Mouse (Mus musculus) thymus, postnatal 0 days (tissue): ENCODE measurements around the gene Neu2. TPM values are rescaled to one million over a fixed set of nuclear protein-coding genes. Genes with fewer than 3 reads are reported as not detected.

ENCODE experiments used
- DNase-seq: peaks from one replicate; pipeline ENCODE4 v3.0.0-alpha.2; 2015; ENCODE audit warnings: low spot score
- polyA plus RNA-seq: library from polyadenylated mRNA; unstranded; fragments of >200 nt; fragmentation: Nextera tagmentation; extraction: Ambion mirVana; gene quantifications from 2 replicates; pipeline ENCODE4 v1.2.1, GENCODE M21; 2015

Gene Neu2
- polyA plus RNA-seq, 1 experiment from 2014 or later: 6.2 TPM

DNA sequence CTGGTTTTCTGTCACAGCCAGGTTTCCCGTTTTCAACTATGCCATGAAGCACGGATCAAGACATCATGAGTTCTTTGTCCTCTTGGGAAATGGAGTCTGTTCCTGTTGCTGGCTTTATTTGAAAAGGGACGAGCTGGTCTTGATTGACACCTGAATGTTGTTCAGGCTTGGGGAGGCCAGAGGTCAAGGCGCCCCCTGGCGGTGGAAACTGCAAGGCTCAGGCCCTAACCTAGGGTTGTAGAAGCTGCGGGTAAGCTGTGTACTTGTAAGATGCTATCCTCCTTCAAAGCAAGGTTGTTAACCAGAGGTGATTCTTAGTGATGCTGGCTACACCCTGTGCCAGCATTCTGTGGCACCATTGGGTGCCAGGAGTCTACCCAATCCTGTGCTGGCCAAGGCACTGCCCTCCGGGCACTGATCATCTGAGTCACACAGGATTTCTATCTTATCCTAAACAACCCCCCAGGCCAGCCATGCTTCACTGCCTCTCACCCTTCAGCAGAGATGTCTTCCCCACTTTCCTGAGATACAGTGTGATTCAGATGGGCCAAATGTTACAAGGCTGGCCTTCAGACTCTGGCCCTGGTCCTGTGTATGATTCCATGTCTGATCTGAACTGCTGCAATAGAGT lies 98.8 kb downstream of the Neu2 start:
- peak; percentile 75 for DNase-seq

GRCm38 (mm10) chr1:87614576-87615295 lies 105.0 kb downstream of the Neu2 start:
- DNase-seq: no peak

DNA sequence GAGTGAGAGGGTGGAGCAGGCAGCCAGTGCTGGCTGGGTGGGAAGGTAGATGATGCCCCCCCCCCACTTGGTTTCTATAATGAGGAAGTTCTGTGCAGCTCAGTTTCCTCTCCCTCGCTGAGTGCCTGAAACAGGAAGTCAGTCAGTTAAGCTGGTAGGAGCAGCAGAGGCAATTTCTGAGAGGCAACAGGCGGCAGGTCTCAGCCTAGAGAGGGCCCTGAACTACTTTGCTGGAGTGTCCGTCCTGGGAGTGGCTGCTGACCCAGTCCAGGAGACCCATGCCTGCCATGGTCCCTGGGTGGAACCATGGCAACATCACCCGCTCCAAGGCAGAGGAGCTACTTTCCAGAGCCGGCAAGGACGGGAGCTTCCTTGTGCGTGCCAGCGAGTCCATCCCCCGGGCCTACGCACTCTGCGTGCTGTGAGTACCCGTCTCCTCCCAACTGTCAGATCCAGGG lies 110.6 kb downstream of the Neu2 start, which contains the start of gene Inpp5d:
Inpp5d (plus strand) TSS at position 102 of the 458 bp plus-strand sequence.
- DNase-seq: peak; percentile 78

GRCm38 (mm10) chr1:87620693-87621092 lies 111.0 kb downstream of the Neu2 start:
- DNase-seq: no peak

- DNase-seq: peak; percentile 39
These were observed 111.6 kb downstream of the Neu2 start for GRCm38 (mm10) chr1:87621146-87621857.

- peak; percentile 69 for DNase-seq
These were observed 112.2 kb downstream of the Neu2 start for GRCm38 (mm10) chr1:87621858-87622279.

- no peak for DNase-seq
These were observed 114.4 kb downstream of the Neu2 start for GRCm38 (mm10) chr1:87623977-87624666.

GRCm38 (mm10) chr1:87624826-87625225 lies 115.1 kb downstream of the Neu2 start:
- no peak for DNase-seq

GRCm38 (mm10) chr1:87625254-87626025 lies 115.8 kb downstream of the Neu2 start:
- DNase-seq: no peak

DNA sequence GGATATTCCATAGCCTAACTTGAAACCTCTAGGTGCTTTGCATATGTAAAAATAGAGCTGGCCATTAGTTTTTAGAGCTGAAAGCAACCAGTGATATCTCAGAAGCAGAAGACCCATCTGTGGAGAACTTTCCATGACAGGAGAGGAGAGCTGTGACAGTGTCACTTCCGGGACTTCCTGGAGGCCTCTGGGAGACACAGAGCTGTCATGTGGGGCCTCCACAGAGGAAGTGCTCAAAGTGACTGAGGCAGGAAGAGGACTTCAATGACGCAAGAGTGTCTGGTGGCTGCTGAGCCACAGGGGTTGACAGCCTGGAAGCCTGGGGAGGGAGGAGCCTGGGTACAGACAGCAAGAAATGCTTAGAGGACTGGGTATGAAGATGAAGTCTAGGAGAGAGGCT lies 116.7 kb downstream of the Neu2 start:
- peak; percentile 91 for DNase-seq

DNA sequence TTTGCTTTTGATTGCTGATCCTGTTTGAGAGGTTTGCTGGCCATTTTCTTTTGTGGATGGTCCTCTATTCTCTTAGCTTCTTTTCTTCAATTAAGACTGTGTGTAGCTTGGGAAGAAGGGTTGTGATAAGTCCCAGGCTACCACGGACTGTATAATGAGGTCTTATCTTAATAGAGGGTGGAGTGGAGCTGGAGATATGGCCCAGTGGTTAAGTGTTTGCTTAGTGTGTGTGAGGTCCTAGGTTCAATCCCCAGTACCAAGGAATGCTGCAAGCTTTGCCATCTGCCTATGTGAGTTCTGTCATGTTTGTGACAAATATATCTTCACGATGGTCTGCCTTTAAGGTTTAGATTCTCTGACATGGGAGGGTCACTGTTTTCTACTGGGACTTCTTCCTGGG lies 118.4 kb downstream of the Neu2 start:
- DNase-seq: no peak

DNA sequence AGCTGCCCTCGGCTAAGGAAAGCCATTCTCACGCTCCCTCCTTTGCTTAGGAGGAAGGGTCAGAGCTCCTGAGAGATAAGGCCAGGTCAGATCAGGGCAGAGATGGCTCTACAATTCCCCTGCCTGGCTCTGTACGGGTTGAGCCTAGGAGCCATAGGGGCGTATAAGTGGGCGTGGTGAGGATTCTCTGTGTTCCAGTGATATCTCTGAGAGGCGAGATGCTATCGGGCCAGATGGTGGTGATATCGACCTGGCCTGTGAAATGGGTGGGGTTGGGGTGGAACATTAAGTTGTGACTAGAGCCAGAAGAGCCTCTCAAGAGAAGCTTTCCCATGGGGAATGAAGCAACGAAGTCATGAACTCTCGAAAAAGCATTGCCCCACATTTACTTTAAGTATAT lies 121.9 kb downstream of the Neu2 start:
- no peak for DNase-seq

DNA sequence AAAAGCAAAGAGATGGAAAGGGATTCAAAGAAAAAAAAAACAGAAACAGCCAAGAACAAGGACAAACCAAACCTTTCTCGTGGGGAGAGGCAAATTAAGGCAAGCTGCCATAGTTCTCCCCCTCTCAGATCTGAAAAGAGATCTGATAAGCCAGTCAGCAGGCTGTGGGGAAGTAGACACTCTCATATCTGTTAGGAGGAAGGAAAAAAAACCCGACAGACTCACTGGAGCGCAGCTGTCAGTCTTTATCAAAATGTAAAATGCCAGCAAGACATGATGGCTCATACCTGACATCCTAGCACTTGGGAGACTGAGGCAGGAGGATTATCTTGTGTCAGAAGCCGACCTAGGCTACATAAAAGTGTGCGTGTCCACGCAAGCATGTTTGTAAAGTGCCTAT lies 122.5 kb downstream of the Neu2 start:
- no peak for DNase-seq

DNA sequence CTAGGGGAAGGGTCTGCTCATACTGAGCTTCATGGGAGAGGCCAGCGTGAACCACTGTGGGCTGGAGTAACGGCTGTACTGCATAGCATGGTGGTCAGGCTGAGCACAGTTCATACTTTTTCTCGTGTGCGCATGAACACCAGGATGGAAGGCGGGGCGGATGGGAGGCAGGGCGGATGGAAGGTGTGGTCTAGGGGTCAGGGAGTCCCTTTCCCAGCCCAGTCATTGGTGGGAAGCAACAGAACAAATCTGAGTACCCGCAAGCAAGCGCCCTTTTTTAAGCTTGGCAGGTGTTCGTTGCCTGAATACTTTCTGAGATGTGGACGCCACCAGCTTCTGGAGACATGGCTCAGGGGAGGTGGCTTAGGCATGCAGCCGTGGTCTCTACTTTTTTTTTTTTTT lies 127.0 kb downstream of the Neu2 start:
- no peak for DNase-seq

DNA sequence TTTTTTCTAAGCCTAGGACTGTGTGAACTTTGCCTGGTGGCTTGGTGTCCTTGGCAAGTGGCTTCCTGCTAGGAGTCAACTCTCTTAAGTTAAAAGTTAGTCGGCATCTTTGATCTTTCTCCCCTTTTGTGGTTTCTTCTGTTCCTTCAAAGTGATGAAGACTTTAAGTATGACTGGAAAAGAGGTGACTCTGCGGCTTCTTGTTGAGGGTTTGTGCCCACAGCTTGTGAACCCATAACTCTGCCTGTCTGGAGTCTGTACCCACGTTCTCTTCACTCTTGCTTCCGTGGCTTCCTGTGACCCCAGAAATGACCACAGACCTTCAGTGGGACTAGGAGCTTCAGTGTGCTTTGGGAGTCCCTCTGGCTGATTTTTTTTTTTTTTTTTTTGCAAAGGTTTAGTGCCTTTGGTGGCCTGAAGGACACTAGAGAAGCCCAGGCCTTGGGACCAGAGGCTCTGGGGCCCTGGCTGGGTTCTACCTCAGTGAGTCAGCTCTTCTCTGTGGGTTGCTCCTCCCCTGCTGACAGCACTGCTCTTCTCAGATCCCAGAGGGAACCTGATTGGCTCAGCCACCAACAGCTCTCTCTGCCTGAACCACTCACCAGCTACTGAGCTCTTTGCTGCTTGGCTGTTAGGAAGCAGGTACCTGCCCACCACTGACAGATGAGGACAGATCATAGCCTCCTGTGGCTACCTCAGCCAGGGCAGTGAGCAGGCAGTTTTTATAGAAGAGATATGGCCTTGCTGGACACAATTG lies 127.6 kb downstream of the Neu2 start:
- DNase-seq: peak; percentile 90

- no peak for DNase-seq
These were observed 128.3 kb downstream of the Neu2 start for GRCm38 (mm10) chr1:87637878-87638600.

- no peak for DNase-seq
These were observed 130.0 kb downstream of the Neu2 start for GRCm38 (mm10) chr1:87639724-87640123.

GRCm38 (mm10) chr1:87640165-87640661 lies 130.5 kb downstream of the Neu2 start:
- DNase-seq: no peak

DNA sequence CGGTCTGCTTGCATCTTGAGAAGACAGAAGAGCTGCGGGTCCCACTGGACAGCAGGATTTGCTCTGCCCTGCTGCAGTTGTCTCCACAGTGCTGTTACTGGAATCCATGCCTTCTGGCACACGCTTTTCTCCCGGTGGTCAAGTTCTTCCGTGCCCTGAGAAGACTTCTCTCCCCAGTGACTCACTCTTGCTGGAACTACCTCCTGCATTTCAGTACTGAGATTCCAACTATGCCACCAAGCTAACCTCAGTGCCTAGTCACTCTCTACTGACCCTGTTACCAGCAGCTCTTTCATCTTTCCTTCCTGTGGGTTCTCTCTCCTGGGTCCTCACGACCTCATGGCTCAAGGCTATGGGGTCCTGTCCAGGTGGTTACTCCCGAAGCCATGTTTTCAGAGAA lies 133.3 kb downstream of the Neu2 start:
- DNase-seq: no peak
